Mouse (Mus musculus) intestine, embryonic 14.5 days (tissue): ENCODE measurements around the gene Chchd6. TPM values are rescaled to one million over a fixed set of nuclear protein-coding genes. Genes with fewer than 3 reads are reported as not detected.

Experiments
- ATAC-seq: fragments of 200-750 bp; cut with Nextera tagmentation; replicated peaks from 2 replicates; pipeline ENCODE4 v1.8.0; 2017; ENCODE audit warnings: low read depth, moderate number of reproducible peaks, moderate TSS enrichment, moderate library complexity; ENCODE audit not compliant: low FRiP score, low TSS enrichment
- DNase-seq: peaks from one replicate; pipeline ENCODE4 v3.0.0-alpha.2; 2018; ENCODE audit warnings: low spot score
- H3K27ac ChIP-seq: fragments of 300-500 bp; sonication (generic); 2 replicates; pipeline ENCODE4 v1.5.1; 2014; ENCODE audit warnings: low read depth, mild to moderate bottlenecking, control low read depth
- H3K27me3 ChIP-seq: fragments of 300-500 bp; sonication (generic); replicated peaks from 2 replicates; pipeline ENCODE4 v1.6.1; 2014; ENCODE audit warnings: low read length, control low read depth; ENCODE audit not compliant: control insufficient read depth, insufficient read depth
- H3K36me3 ChIP-seq: fragments of 300-500 bp; sonication (generic); 2 replicates; pipeline ENCODE4 v1.6.1; 2014; ENCODE audit warnings: low read length, control low read depth; ENCODE audit not compliant: control insufficient read depth, insufficient read depth
- H3K4me1 ChIP-seq: fragments of 300-500 bp; sonication (generic); replicated peaks from 2 replicates; pipeline ENCODE4 v1.6.1; 2014; ENCODE audit warnings: low read length, control low read depth, mixed read lengths; ENCODE audit not compliant: control insufficient read depth, insufficient read depth
- H3K4me2 ChIP-seq: fragments of 300-500 bp; sonication (generic); 2 replicates; pipeline ENCODE4 v1.6.1; 2014; ENCODE audit warnings: low read length
- H3K4me3 ChIP-seq: fragments of 300-500 bp; sonication (generic); 2 replicates; pipeline ENCODE4 v1.5.1; 2014; ENCODE audit warnings: low read depth, low read length, control low read depth, mixed read lengths
- H3K9ac ChIP-seq: fragments of 300-500 bp; sonication (generic); 2 replicates; pipeline ENCODE4 v1.6.1; 2014; ENCODE audit warnings: mild to moderate bottlenecking, low read length
- H3K9me3 ChIP-seq: fragments of 300-500 bp; sonication (generic); 2 replicates; pipeline ENCODE4 v1.6.1; 2016; ENCODE audit warnings: low read length, control low read depth; ENCODE audit not compliant: control insufficient read depth
- WGBS: fragments of 180-500 bp; shearing (Covaris S2); extraction: QIAGEN DNeasy Blood & Tissue Kit; methylation state at CpG from one replicate; pipeline ENCODE4 v1.1.7; 2014; 5-methylcytosine and 5-hydroxymethylcytosine counted together
- polyA plus RNA-seq: library from polyadenylated mRNA; unstranded; fragments of >200 nt; fragmentation: Nextera tagmentation; extraction: Ambion mirVana; gene quantifications from 2 replicates; pipeline ENCODE4 v1.2.1, GENCODE M21; 2014

The Chchd6 gene
- polyA plus RNA-seq, 1 experiment from 2014 or later = 59.9 TPM

DNA sequence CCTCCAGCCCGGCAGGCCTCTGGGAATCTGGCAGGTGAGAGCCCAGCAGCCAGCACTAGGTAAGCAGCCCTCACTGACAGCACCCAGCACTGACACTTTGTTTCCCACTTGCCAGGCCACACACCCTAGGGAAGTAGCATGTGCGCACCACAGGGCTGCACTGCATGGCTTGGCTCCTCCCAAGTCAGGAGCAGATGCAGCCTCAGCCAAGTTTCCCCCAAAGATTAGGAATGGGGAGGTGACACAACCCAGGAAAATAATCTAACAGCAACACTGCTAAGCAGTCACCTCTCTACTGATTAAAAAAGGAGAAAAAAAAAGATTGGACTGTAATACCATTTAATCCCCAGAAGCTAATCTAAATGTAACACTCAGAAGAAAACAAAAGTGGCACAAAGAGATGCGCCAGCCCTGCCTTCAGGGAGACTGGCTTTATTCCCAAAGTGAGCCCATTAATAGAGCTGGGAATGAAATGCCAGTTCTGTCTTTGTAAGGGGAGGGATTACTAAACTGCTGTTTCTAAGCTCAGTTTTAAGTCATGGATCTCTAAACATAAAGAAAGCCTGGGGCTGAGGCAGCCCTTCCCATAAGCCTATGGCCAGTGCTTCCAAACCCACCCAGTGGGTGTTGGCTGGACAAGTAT lies 188.1 kb downstream of the Chchd6 start:
- 77% methylated on average over 3 of the region's 3 CpGs for WGBS
- no peaks in the 10 kb centered on the region for H3K9me3 ChIP-seq
- no peak overlapping the region for H3K9ac ChIP-seq
- H3K36me3 ChIP-seq = no peaks in the 10 kb centered on the region
- ATAC-seq = no peak
- DNase-seq = no peak
- no peak overlapping the region for H3K4me2 ChIP-seq
- no peaks in the 10 kb centered on the region for H3K4me1 ChIP-seq
- H3K4me3 ChIP-seq = no peak overlapping the region
- H3K27ac ChIP-seq = no peak overlapping the region
- no peaks in the 10 kb centered on the region for H3K27me3 ChIP-seq

GRCm38 (mm10) chr6:89404964-89405363 lies 190.5 kb downstream of the Chchd6 start:
- H3K4me3 ChIP-seq = no peak overlapping the region
- ATAC-seq (no peak), DNase-seq (no peak)
- H3K9me3 ChIP-seq = no peaks in the 10 kb centered on the region
- 78% methylated on average over 2 of the region's 2 CpGs for WGBS
- no peaks in the 10 kb centered on the region for H3K4me1 ChIP-seq
- no peak overlapping the region for H3K27ac ChIP-seq
- H3K4me2 ChIP-seq = no peak overlapping the region
- H3K27me3 ChIP-seq = no peaks in the 10 kb centered on the region
- H3K36me3 ChIP-seq = no peaks in the 10 kb centered on the region
- H3K9ac ChIP-seq = no peak overlapping the region

DNA sequence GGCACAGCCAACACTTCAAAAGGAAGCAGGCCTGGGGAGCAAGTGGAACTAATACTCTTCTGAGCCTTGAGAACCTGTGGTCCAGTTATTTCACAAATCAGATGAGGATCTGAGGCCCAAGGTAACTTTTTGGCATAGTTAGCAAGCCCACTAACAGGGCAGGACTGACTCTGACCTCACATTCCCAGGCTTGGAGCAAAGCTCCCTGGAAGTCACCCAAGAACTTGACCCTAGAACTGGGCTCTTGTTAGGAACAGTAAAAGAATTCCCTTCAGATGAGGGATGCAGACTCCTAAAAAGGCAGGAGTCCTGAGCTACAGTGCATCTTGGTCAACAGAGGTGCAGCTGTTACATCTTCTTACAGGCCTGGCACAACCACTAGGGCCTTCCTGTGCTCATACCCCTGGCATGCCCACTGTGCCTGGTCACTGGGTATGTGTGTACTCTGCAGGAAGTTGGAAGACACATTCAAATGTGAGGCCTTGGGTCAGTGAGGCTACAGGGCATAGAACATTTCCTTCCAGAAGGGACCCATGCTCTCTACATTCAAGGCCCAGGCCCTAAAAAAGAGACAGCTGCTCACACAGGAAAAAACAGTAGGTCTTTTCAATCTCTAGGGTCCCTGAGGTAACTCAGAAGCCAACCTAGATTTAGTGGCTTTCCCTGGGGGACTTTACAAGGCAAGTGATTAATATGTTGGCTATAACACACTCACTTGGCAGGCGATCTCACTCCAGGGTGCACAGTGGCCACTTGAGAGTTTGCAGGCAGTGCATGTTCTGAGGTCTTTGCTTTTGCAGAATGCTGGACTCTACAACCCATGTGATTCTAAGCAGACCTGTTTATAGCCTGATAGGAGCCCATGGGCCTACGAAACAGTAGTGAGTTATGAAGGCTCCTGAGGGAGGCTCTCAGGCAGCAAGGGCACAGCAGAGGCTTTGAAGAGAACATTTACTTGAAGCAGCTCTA lies 191.9 kb downstream of the Chchd6 start:
- 60% methylated on average over 2 of the region's 2 CpGs for WGBS
- no peaks in the 10 kb centered on the region for H3K4me1 ChIP-seq
- no peaks in the 10 kb centered on the region for H3K36me3 ChIP-seq
- H3K27me3 ChIP-seq = no peaks in the 10 kb centered on the region
- no peak overlapping the region for H3K4me2 ChIP-seq
- no peak for ATAC-seq
- DNase-seq = no peak
- H3K9me3 ChIP-seq = no peaks in the 10 kb centered on the region
- H3K4me3 ChIP-seq = no peak overlapping the region
- H3K27ac ChIP-seq = no peak overlapping the region
- no peak overlapping the region for H3K9ac ChIP-seq

- H3K9ac ChIP-seq = no peak overlapping the region
- H3K4me2 ChIP-seq = no peak overlapping the region
- H3K4me1 ChIP-seq = no peaks in the 10 kb centered on the region
- ATAC-seq (no peak), DNase-seq (no peak)
- H3K9me3 ChIP-seq = no peaks in the 10 kb centered on the region
- H3K27ac ChIP-seq = no peak overlapping the region
- no peak overlapping the region for H3K4me3 ChIP-seq
- 82% methylated on average over 2 of the region's 2 CpGs for WGBS
- H3K27me3 ChIP-seq = no peaks in the 10 kb centered on the region
- H3K36me3 ChIP-seq = no peaks in the 10 kb centered on the region
Measured at GRCm38 (mm10) chr6:89402406-89402805, 193.0 kb downstream of the Chchd6 start.

- Histone ChIP-seq H3K27ac (no peak overlapping the region), H3K4me3 (no peak overlapping the region), H3K9ac (no peak overlapping the region), H3K4me2 (no peak overlapping the region), H3K9me3 (no peaks in the 10 kb centered on the region), H3K4me1 (no peaks in the 10 kb centered on the region), H3K27me3 (no peaks in the 10 kb centered on the region), H3K36me3 (no peaks in the 10 kb centered on the region)
- DNase-seq (no peak), ATAC-seq (no peak)
- WGBS = 74% methylated on average over 1 of the region's 1 CpGs
Measured at GRCm38 (mm10) chr6:89399564-89399963, 195.9 kb downstream of the Chchd6 start.

- Histone ChIP-seq H3K36me3 (no peaks in the 10 kb centered on the region), H3K27me3 (no peaks in the 10 kb centered on the region), H3K4me3 (no peak overlapping the region), H3K9ac (no peak overlapping the region), H3K27ac (no peak overlapping the region), H3K4me2 (no peak overlapping the region), H3K9me3 (no peaks in the 10 kb centered on the region), H3K4me1 (no peaks in the 10 kb centered on the region)
- WGBS = 77% methylated on average over 4 of the region's 4 CpGs
- ATAC-seq = no peak
- DNase-seq = no peak
Measured at GRCm38 (mm10) chr6:89397919-89398318, 197.5 kb downstream of the Chchd6 start.

DNA sequence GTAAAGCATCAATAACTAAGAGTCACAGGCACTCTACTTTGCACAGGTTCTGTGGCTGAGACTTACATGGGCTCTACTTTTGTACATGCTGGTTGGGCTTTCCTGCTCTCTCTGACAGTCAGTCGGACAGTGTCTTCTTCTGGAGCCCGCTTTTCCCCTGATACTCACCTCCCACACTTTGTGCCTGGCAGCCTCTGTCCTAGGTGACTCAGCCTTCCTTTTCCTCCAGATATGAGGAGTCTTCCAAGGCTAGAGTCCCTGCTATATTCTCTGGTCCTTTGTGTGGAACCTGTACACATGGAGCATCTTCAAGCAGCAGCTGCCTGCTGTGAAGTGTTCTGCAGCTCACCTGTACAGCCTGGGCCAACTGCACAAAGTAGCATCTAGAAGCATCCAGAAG lies 201.6 kb downstream of the Chchd6 start:
- ATAC-seq = no peak
- Histone ChIP-seq H3K27me3 (no peaks in the 10 kb centered on the region), H3K4me2 (no peak overlapping the region), H3K9ac (no peak overlapping the region), H3K9me3 (no peaks in the 10 kb centered on the region), H3K4me3 (no peak overlapping the region), H3K4me1 (no peaks in the 10 kb centered on the region), H3K27ac (no peak overlapping the region), H3K36me3 (no peaks in the 10 kb centered on the region)
- no peak for DNase-seq
- 83% methylated on average over 2 of the region's 2 CpGs for WGBS

- H3K4me1 ChIP-seq = no peaks in the 10 kb centered on the region
- H3K4me2 ChIP-seq = no peak overlapping the region
- no peaks in the 10 kb centered on the region for H3K27me3 ChIP-seq
- H3K4me3 ChIP-seq = no peak overlapping the region
- no peaks in the 10 kb centered on the region for H3K9me3 ChIP-seq
- DNase-seq (no peak), ATAC-seq (peak; percentile 62; the same call in 1 of the 2 replicates)
- no peaks in the 10 kb centered on the region for H3K36me3 ChIP-seq
- H3K27ac ChIP-seq = no peak overlapping the region
- no peak overlapping the region for H3K9ac ChIP-seq
- WGBS = 79% methylated on average over 2 of the region's 2 CpGs
Measured at GRCm38 (mm10) chr6:89392213-89392612, 203.2 kb downstream of the Chchd6 start.
